Mouse (Mus musculus): ENCODE measurements at regions not wholly inside any gene's neighbourhood (a gene's known extent, or its start where the extent isn't known, plus 50 kb on each side); places are given as distances from the start of the nearest gene placed in this dataset.

- no peak for TF ChIP-seq CTCF (IDR thresholded peaks at IDR 0.05; ENCODE audit: low read depth)
- Histone ChIP-seq H3K36me3 (ENCODE audit: insufficient read depth, low read length) (no peaks in the 10 kb centered on the region), H3K9me3 (ENCODE audit: low read length) (no peaks in the 10 kb centered on the region), H3K4me2 (ENCODE audit: low read depth, low read length) (no peak overlapping the region), H3K27ac (no peak overlapping the region), H3K4me3 (ENCODE audit: low read length) (no peak overlapping the region), H3K4me1 (ENCODE audit: insufficient read depth, low read length) (no peaks in the 10 kb centered on the region), H3K9ac (replicated peaks; ENCODE audit: low read length) (no peak overlapping the region), H3K27me3 (ENCODE audit: insufficient read depth, low read length) (no peaks in the 10 kb centered on the region)
- ATAC-seq: no peak
- 84% methylated on average over 2 of the region's 2 CpGs for WGBS
- no peak for DNase-seq (ENCODE audit: low spot score)
These were observed 993.8 kb upstream of the Jmjd1c start for GRCm38 (mm10) chr10:66102103-66102502.

GRCm38 (mm10) chr10:66131361-66131760, 964.6 kb upstream of the Jmjd1c start:
- H3K9me3 ChIP-seq (ENCODE audit: low read length): no peaks in the 10 kb centered on the region
- H3K4me2 ChIP-seq (ENCODE audit: low read depth, low read length): no peak overlapping the region
- DNase-seq (ENCODE audit: low spot score) (no peak), ATAC-seq (no peak)
- H3K9ac ChIP-seq (replicated peaks; ENCODE audit: low read length): no peak overlapping the region
- H3K27me3 ChIP-seq (ENCODE audit: insufficient read depth, low read length): no peaks in the 10 kb centered on the region
- no peak overlapping the region for H3K4me3 ChIP-seq (ENCODE audit: low read length)
- no peaks in the 10 kb centered on the region for H3K4me1 ChIP-seq (ENCODE audit: insufficient read depth, low read length)
- no peak overlapping the region for H3K27ac ChIP-seq
- no peak for TF ChIP-seq CTCF (IDR thresholded peaks at IDR 0.05; ENCODE audit: low read depth)
- no peaks in the 10 kb centered on the region for H3K36me3 ChIP-seq (ENCODE audit: insufficient read depth, low read length)
- WGBS: 67% methylated on average over 3 of the region's 3 CpGs

- H3K9me3 ChIP-seq (ENCODE audit: low read length): no peaks in the 10 kb centered on the region
- 59% methylated on average over 4 of the region's 4 CpGs for WGBS
These were observed 963.9 kb upstream of the Jmjd1c start for GRCm38 (mm10) chr10:66132025-66132424.

GRCm38 (mm10) chr10:66142413-66142812, 953.5 kb upstream of the Jmjd1c start:
- TF ChIP-seq CTCF (IDR thresholded peaks at IDR 0.05; ENCODE audit: low read depth): no peak
- no peak overlapping the region for H3K9ac ChIP-seq (replicated peaks; ENCODE audit: low read length)
- H3K36me3 ChIP-seq (ENCODE audit: insufficient read depth, low read length): no peaks in the 10 kb centered on the region
- DNase-seq (ENCODE audit: low spot score) (no peak), ATAC-seq (no peak)
- 89% methylated on average over 1 of the region's 1 CpGs for WGBS
- no peak overlapping the region for H3K4me3 ChIP-seq (ENCODE audit: low read length)
- H3K4me1 ChIP-seq (ENCODE audit: insufficient read depth, low read length): no peaks in the 10 kb centered on the region
- H3K27me3 ChIP-seq (ENCODE audit: insufficient read depth, low read length): 0 out of 2 replicates have a peak, but pooled peaks cover 4% of the 10 kb centered on the region
- H3K4me2 ChIP-seq (ENCODE audit: low read depth, low read length): no peak overlapping the region
- no peak overlapping the region for H3K27ac ChIP-seq
- H3K9me3 ChIP-seq (ENCODE audit: low read length): no peaks in the 10 kb centered on the region

More at GRCm38 (mm10) chr10:66132025-66132424, 963.9 kb upstream of the Jmjd1c start:
- no peak overlapping the region for H3K9ac ChIP-seq (replicated peaks; ENCODE audit: low read length)
- H3K36me3 ChIP-seq (ENCODE audit: insufficient read depth, low read length): no peaks in the 10 kb centered on the region
- H3K4me3 ChIP-seq (ENCODE audit: low read length): no peak overlapping the region
- DNase-seq (ENCODE audit: low spot score) (no peak), ATAC-seq (no peak)
- no peak overlapping the region for H3K27ac ChIP-seq
- no peak for TF ChIP-seq CTCF (IDR thresholded peaks at IDR 0.05; ENCODE audit: low read depth)
- no peaks in the 10 kb centered on the region for H3K4me1 ChIP-seq (ENCODE audit: insufficient read depth, low read length)
- no peak overlapping the region for H3K4me2 ChIP-seq (ENCODE audit: low read depth, low read length)
- H3K27me3 ChIP-seq (ENCODE audit: insufficient read depth, low read length): no peaks in the 10 kb centered on the region

GRCm38 (mm10) chr10:66142910-66143309, 953.0 kb upstream of the Jmjd1c start:
- Histone ChIP-seq H3K4me2 (ENCODE audit: low read depth, low read length) (no peak overlapping the region), H3K36me3 (ENCODE audit: insufficient read depth, low read length) (no peaks in the 10 kb centered on the region), H3K27me3 (ENCODE audit: insufficient read depth, low read length) (0 out of 2 replicates have a peak, but pooled peaks cover 4% of the 10 kb centered on the region), H3K27ac (no peak overlapping the region), H3K4me1 (ENCODE audit: insufficient read depth, low read length) (no peaks in the 10 kb centered on the region), H3K9me3 (ENCODE audit: low read length) (no peaks in the 10 kb centered on the region), H3K4me3 (ENCODE audit: low read length) (no peak overlapping the region), H3K9ac (replicated peaks; ENCODE audit: low read length) (no peak overlapping the region)
- DNase-seq (ENCODE audit: low spot score): no peak
- no peak for ATAC-seq
- TF ChIP-seq CTCF (IDR thresholded peaks at IDR 0.05; ENCODE audit: low read depth): no peak

- 82% methylated on average over 2 of the region's 2 CpGs for WGBS
- TF ChIP-seq CTCF (IDR thresholded peaks at IDR 0.05; ENCODE audit: low read depth): no peak
- Histone ChIP-seq H3K27ac (no peak overlapping the region), H3K9me3 (ENCODE audit: low read length) (no peaks in the 10 kb centered on the region), H3K27me3 (ENCODE audit: insufficient read depth, low read length) (no peaks in the 10 kb centered on the region), H3K36me3 (ENCODE audit: insufficient read depth, low read length) (no peaks in the 10 kb centered on the region), H3K4me2 (ENCODE audit: low read depth, low read length) (no peak overlapping the region), H3K4me1 (ENCODE audit: insufficient read depth, low read length) (no peaks in the 10 kb centered on the region), H3K9ac (replicated peaks; ENCODE audit: low read length) (no peak overlapping the region), H3K4me3 (ENCODE audit: low read length) (no peak overlapping the region)
- ATAC-seq (no peak), DNase-seq (ENCODE audit: low spot score) (no peak)
These were observed 945.0 kb upstream of the Jmjd1c start for GRCm38 (mm10) chr10:66150966-66151365.

GRCm38 (mm10) chr10:66152777-66153176, 943.1 kb upstream of the Jmjd1c start:
- 87% methylated on average over 4 of the region's 4 CpGs for WGBS
- ATAC-seq: no peak

More at GRCm38 (mm10) chr10:66152777-66153176, 943.1 kb upstream of the Jmjd1c start:
- Histone ChIP-seq H3K27ac (no peak overlapping the region), H3K4me3 (ENCODE audit: low read length) (no peak overlapping the region), H3K9ac (replicated peaks; ENCODE audit: low read length) (no peak overlapping the region), H3K36me3 (ENCODE audit: insufficient read depth, low read length) (no peaks in the 10 kb centered on the region), H3K4me2 (ENCODE audit: low read depth, low read length) (no peak overlapping the region), H3K9me3 (ENCODE audit: low read length) (no peaks in the 10 kb centered on the region), H3K27me3 (ENCODE audit: insufficient read depth, low read length) (no peaks in the 10 kb centered on the region), H3K4me1 (ENCODE audit: insufficient read depth, low read length) (no peaks in the 10 kb centered on the region)
- TF ChIP-seq CTCF (IDR thresholded peaks at IDR 0.05; ENCODE audit: low read depth): no peak
- no peak for DNase-seq (ENCODE audit: low spot score)
